Mouse (Mus musculus) activated CD4-positive, CD25-positive, alpha-beta regulatory T cell, adult 4 months (primary cell): ENCODE data around the gene Gast. TPM values are rescaled to one million over a fixed set of nuclear protein-coding genes. Genes with fewer than 3 reads are reported as not detected.
"Not testable (repeated sequence)": the region's sequence is repeated elsewhere in the genome, so short reads cannot be mapped to it uniquely, and the experiment has no call there.

Experiments
- ATAC-seq: one replicate; pipeline ENCODE4 v1.8.0; 2017
- polyA plus RNA-seq, 2 experiments: library from polyadenylated mRNA; unstranded; fragments of 100-300 nt; shearing (Covaris generic); gene quantifications; one replicate each; pipeline ENCODE4 v1.2.1; 2017

Gast gene
- not detected for polyA plus RNA-seq

GRCm38 (mm10) chr11:100333944-100334457 is at the start of gene Gast:
TSS of gene Gast (plus strand) at chr11:100334407.
- ATAC-seq: no peak

DNA sequence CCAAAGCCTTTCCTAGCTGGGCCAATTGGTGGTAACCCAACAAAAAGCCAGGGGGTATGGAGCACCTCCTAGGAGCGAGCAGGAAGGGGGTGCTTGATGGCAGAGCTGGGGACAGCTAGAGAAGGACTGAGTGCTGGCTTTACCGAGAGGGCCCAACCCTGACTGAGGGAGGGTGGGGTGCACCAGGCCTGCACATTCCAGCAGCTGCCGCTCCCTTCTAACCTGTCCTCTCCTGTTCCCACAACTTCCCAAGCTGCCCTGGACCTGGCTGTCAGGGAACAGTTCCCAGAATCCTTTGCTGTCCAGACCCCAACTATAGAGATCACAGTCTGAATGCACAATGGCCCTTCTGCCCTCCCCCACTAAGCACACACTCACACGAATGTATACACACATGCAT is 49.2 kb upstream of the Gast start:
- ATAC-seq: no peak

GRCm38 (mm10) chr11:100287024-100287423 is 47.2 kb upstream of the Gast start:
- no peak for ATAC-seq

GRCm38 (mm10) chr11:100288942-100289341 is 45.3 kb upstream of the Gast start:
- ATAC-seq: no peak

DNA sequence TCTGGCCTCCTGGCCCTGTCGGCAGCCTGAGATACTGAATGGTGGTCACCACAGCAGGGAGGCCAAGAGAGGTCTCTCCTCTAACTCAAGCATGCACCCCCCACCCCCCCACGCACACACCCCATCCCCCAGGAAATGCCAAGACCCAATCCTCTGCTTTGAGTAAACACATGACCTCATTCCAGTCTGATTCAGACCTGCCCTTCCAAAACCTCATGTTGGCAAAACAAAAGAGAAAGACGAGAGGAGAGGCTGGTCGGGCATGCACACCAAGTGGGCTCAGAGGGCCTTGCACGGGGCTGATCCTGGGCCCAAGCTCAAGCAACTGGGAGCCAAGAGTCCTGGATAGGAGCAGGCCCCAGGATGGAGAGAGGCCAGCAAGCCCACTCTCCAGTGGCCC is 44.0 kb upstream of the Gast start:
- ATAC-seq: no peak

DNA sequence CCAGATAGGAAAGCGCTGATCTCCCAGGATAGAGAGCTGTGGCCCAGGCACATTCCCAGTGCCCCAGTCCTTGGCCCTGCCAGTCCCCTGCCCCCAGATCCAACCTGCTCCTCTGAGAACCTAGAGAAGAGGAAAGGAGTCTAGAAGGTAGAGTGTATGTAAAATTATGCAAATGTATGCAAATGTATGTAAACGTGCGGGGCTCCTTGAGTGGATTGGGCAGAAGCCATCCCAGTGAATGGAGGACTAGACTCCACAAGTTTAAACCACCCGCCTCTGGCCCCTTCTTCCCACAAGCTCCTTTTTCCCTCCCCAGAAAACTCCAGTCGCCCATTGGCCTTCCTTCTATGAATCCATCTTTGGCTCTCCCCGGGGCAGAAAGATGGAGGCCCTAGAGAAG is 41.3 kb upstream of the Gast start:
- ATAC-seq: no peak

- peak; percentile 61 for ATAC-seq
Measured at GRCm38 (mm10) chr11:100295308-100295707, 38.9 kb upstream of the Gast start.

- no peak for ATAC-seq
Measured at GRCm38 (mm10) chr11:100297801-100298200, 36.4 kb upstream of the Gast start.

DNA sequence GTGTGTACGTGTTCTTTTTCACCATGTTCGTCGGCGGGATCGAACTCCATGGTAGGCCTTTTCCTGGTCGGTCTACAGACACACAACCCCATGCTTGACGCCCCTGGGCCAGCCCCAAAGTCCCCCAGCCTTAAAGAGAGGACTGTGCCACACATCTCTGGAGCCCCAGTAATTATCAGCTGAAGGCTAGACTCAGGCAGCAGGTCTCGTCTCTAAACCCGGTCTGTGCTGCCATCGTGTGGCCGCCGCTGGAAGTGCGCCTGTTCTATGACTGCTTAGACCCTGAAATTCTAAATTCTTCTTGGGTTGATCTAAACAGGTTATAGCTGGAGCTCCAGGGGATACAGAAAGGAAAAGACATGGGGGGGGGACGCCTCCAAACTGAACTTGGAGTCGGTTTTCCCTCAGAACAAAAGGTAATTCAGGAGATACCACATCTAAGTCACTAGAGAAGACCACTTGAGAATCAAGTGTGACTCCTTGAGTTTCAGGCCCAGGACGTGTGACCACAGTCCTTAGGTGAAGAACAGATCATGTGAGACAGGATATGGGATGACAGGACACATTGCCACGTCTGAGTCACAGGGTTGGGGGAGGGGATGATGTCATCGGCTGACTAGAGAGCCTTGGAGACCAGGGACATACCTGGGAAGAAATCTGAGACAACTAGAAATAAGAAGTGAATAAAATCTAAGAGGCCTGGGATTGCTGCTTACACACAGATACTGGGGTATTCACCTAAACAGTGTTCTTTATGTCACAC is 35.8 kb upstream of the Gast start:
- peak; percentile 60 for ATAC-seq

- no peak for ATAC-seq
Measured at GRCm38 (mm10) chr11:100300293-100300692, 33.9 kb upstream of the Gast start.

GRCm38 (mm10) chr11:100301292-100301691 is 32.9 kb upstream of the Gast start:
- no peak for ATAC-seq

GRCm38 (mm10) chr11:100307900-100308299 is 26.3 kb upstream of the Gast start:
- ATAC-seq: no peak

DNA sequence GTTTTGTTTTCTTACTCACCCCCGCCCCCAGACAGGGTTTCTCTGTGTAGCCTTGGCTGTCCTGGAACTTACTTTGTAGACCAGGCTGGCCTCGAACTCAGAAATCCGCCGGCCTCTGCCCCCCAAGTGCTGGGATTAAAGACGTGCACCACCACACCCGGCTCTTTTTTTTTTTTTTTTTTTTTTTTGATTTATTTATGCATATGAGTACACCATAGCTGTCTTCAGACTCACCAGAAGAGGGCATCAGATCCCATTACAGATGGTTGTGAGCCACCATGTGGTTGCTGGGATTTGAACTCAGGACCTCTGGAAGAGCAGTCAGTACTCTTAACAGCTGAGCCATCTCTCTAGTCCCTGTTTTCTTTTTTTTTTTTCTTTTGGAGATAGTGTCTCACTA is 25.5 kb upstream of the Gast start:
- not testable (repeated sequence) for ATAC-seq

- ATAC-seq: no peak
Measured at GRCm38 (mm10) chr11:100311656-100312055, 22.6 kb upstream of the Gast start.

DNA sequence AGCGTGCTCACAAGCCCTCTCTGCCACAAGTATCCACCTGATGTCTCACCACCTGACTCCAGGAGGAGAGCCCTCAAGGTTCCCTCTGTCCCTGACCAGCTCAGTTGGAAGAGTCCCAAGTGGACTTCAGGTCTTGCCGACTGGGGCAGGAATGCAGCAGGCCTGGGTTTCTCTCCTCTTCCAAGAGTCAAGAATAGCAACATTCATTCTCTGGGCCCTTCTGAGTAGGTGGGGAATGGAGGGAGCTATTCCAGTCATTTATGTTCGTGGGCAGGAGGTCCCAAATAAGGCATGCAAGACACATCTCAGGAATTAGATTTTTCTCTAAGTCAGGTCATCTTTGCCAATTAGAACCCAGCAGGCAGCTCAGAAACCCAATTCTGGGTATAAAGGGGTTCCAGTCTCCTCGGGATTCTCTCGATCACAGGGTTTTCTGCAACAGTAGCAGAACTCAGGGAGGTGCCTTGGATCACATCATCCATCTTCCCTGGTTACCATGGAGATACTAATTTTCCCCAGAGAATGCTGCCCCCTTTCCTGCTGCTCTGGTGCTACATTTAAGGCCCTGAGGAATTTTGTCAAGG is 22.0 kb upstream of the Gast start:
- no peak for ATAC-seq

DNA sequence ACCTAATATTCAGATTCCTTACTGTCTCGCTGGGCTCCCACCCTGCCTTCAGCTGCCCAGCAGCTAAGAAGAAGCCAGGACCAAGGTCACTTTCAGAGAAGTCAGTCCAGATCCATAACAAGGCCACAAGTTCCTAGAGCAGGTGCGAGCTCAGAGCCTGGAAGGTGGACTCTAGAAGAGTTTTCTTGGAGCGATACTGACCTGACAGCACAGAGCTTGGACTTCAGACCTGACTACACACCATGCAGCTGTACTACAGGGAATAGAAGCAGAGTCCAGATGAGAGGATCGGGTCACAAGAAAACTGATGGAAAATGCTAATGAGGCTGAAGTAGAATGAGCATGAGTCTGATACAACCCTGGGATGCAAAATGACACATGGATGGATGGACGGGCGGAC is 20.8 kb upstream of the Gast start:
- no peak for ATAC-seq

- ATAC-seq: no peak
Measured at GRCm38 (mm10) chr11:100315439-100315838, 18.8 kb upstream of the Gast start.

- no peak for ATAC-seq
Measured at GRCm38 (mm10) chr11:100317826-100318380, 16.3 kb upstream of the Gast start.

- ATAC-seq: no peak
Measured at GRCm38 (mm10) chr11:100318529-100319451, 15.4 kb upstream of the Gast start.

DNA sequence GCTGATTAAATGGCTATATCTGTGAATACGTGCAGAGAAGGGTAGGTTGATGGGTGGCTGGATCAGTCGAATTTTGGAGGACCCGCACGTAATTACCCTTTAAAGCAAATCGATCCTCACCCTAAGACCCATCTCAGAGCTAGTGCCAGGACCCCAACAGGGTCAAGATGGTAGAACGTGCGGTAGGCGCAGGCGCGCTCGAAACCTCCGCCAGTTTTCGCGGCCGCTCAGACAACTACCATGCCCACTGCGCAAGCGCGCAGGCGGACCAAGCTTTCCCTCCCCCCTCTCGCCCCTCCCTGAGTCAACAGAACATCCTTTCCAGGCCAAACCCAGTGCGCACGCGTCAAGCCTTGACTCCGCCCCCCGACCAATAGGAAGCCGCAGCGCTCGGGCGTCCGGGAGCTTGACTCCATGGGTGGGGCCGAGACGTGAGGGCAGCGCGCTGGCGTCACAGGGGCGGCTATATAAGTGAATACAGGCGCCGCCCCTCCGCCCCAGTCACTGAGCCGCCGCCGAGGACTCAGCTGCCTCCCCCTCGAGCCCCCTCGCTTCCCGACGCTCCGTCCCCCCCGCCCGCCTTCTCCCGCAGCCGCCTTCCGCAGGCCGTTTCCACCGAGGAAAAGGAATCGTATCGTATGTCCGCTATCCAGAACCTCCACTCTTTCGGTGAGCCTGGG is 14.6 kb upstream of the Gast start, which contains the start of gene Eif1:
Eif1 (plus strand) TSS at position 394 of the 680 bp plus-strand sequence.
- peak; percentile 62 for ATAC-seq

DNA sequence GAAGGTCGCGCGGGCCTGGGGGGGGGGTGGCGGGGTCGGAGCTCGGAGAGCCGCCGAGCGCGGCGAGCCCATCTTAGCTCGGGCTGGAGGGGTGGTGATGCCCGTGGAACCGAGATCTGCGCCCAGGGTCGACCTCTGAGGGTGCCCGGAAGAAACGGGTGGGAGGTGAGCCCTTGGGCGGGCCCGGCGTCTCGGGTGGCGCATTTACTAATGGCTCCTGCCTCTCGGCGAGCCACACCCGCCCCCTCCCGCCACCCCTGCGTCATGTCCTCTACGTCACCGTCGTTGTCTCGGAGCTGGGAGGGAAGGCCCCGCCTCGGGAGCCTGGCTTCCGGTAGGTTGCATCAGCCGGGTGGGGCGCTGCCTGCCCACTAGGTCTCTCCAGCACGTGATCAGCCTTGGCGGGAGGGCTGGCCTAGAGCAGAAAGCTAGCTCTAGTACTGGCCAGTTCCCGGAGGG is 14.0 kb upstream of the Gast start:
- ATAC-seq: peak; percentile 79
